Mouse (Mus musculus) midbrain, embryonic 12.5 days (tissue): ENCODE measurements at regions not wholly inside any gene's neighbourhood (a gene's known extent, or its start where the extent isn't known, plus 50 kb on each side); places are given as distances from the start of the nearest gene placed in this dataset.

ENCODE experiments used
- ATAC-seq: fragments of 200-750 bp; cut with Nextera tagmentation; 2 replicates; pipeline ENCODE4 v1.8.0; 2017; ENCODE audit warnings: low read depth, moderate TSS enrichment, moderate library complexity; ENCODE audit not compliant: low FRiP score
- H3K27ac ChIP-seq: fragments of 300-500 bp; sonication (generic); replicated peaks from 2 replicates; pipeline ENCODE4 v1.5.1; 2016; ENCODE audit warnings: mild to moderate bottlenecking
- H3K27me3 ChIP-seq: fragments of 300-500 bp; sonication (generic); 2 replicates; pipeline ENCODE4 v1.6.1; 2016; ENCODE audit warnings: mild to moderate bottlenecking
- H3K36me3 ChIP-seq: fragments of 300-500 bp; sonication (generic); 2 replicates; pipeline ENCODE4 v1.6.1; 2016
- H3K4me1 ChIP-seq: fragments of 300-500 bp; sonication (generic); 2 replicates; pipeline ENCODE4 v1.6.1; 2016
- H3K4me2 ChIP-seq: fragments of 300-500 bp; sonication (generic); replicated peaks from 2 replicates; pipeline ENCODE4 v1.6.1; 2016; ENCODE audit warnings: mild to moderate bottlenecking, moderate library complexity
- H3K4me3 ChIP-seq: fragments of 300-500 bp; sonication (generic); 2 replicates; pipeline ENCODE4 v1.5.1; 2016; ENCODE audit warnings: mild to moderate bottlenecking
- H3K9ac ChIP-seq: fragments of 300-500 bp; sonication (generic); replicated peaks from 2 replicates; pipeline ENCODE4 v1.6.1; 2016; ENCODE audit warnings: mild to moderate bottlenecking, moderate library complexity
- H3K9me3 ChIP-seq: fragments of 300-500 bp; sonication (generic); 2 replicates; pipeline ENCODE4 v1.6.1; 2016; ENCODE audit warnings: mild to moderate bottlenecking
- WGBS: fragments of 180-500 bp; shearing (Covaris S2); methylation state at CpG from one replicate; pipeline ENCODE4 v1.1.7; 2016; 5-methylcytosine and 5-hydroxymethylcytosine counted together

- Histone ChIP-seq H3K9me3 (no peaks in the 10 kb centered on the region), H3K36me3 (no peaks in the 10 kb centered on the region), H3K4me1 (peaks cover 10% of the 10 kb centered on the region), H3K27me3 (peaks cover 24% of the 10 kb centered on the region), H3K4me3 (no peak overlapping the region), H3K9ac (no peak overlapping the region), H3K27ac (no peak overlapping the region), H3K4me2 (no peak overlapping the region)
- 85% methylated on average over 1 of the region's 1 CpGs for WGBS
- ATAC-seq, result no peak
These were observed 77.8 kb upstream of the Sulf2 start for GRCm38 (mm10) chr2:166233246-166233645.

- H3K4me3 ChIP-seq, result no peak overlapping the region
- WGBS, result 64% methylated on average over 3 of the region's 3 CpGs
- no peaks in the 10 kb centered on the region for H3K9me3 ChIP-seq
- H3K27ac ChIP-seq, result no peak overlapping the region
- H3K36me3 ChIP-seq, result no peaks in the 10 kb centered on the region
- peaks cover 4% of the 10 kb centered on the region for H3K4me1 ChIP-seq
- H3K4me2 ChIP-seq, result no peak overlapping the region
- ATAC-seq, result no peak
- no peak overlapping the region for H3K9ac ChIP-seq
- H3K27me3 ChIP-seq, result peaks cover 24% of the 10 kb centered on the region
These were observed 76.9 kb upstream of the Sulf2 start for GRCm38 (mm10) chr2:166232376-166232775.

GRCm38 (mm10) chr2:166230617-166231016 lies 75.2 kb upstream of the Sulf2 start:
- Histone ChIP-seq H3K27me3 (peaks cover 12% of the 10 kb centered on the region), H3K9me3 (no peaks in the 10 kb centered on the region), H3K9ac (no peak overlapping the region), H3K36me3 (no peaks in the 10 kb centered on the region), H3K4me2 (no peak overlapping the region), H3K4me1 (peaks cover 10% of the 10 kb centered on the region), H3K27ac (no peak overlapping the region), H3K4me3 (no peak overlapping the region)
- no peak for ATAC-seq
- WGBS, result 86% methylated on average over 6 of the region's 6 CpGs

- ATAC-seq, result no peak
- Histone ChIP-seq H3K36me3 (no peaks in the 10 kb centered on the region), H3K9me3 (no peaks in the 10 kb centered on the region), H3K4me2 (no peak overlapping the region), H3K27me3 (peaks cover 22% of the 10 kb centered on the region), H3K4me3 (no peak overlapping the region), H3K9ac (no peak overlapping the region), H3K4me1 (peaks cover 10% of the 10 kb centered on the region), H3K27ac (no peak overlapping the region)
- 86% methylated on average over 6 of the region's 6 CpGs for WGBS
These were observed 72.9 kb upstream of the Sulf2 start for GRCm38 (mm10) chr2:166228356-166228755.

GRCm38 (mm10) chr2:166227496-166227895 lies 72.0 kb upstream of the Sulf2 start:
- Histone ChIP-seq H3K4me1 (peaks cover 10% of the 10 kb centered on the region), H3K36me3 (no peaks in the 10 kb centered on the region), H3K9me3 (no peaks in the 10 kb centered on the region), H3K27ac (no peak overlapping the region), H3K4me3 (no peak overlapping the region), H3K4me2 (no peak overlapping the region), H3K9ac (no peak overlapping the region), H3K27me3 (peaks cover 30% of the 10 kb centered on the region)
- ATAC-seq, result no peak
- WGBS, result 57% methylated on average over 5 of the region's 5 CpGs

- no peaks in the 10 kb centered on the region for H3K36me3 ChIP-seq
- WGBS, result 17% methylated on average over 3 of the region's 3 CpGs
- H3K4me1 ChIP-seq, result peaks cover 10% of the 10 kb centered on the region
- no peak overlapping the region for H3K27ac ChIP-seq
- no peak overlapping the region for H3K4me2 ChIP-seq
- H3K9ac ChIP-seq, result no peak overlapping the region
- H3K27me3 ChIP-seq, result peaks cover 34% of the 10 kb centered on the region
- no peak overlapping the region for H3K4me3 ChIP-seq
- no peaks in the 10 kb centered on the region for H3K9me3 ChIP-seq
- no peak for ATAC-seq
These were observed 71.5 kb upstream of the Sulf2 start for GRCm38 (mm10) chr2:166226929-166227328.

- Histone ChIP-seq H3K9ac (no peak overlapping the region), H3K27me3 (peaks cover 34% of the 10 kb centered on the region), H3K4me1 (peaks cover 10% of the 10 kb centered on the region), H3K4me3 (no peak overlapping the region), H3K36me3 (no peaks in the 10 kb centered on the region), H3K4me2 (no peak overlapping the region), H3K27ac (no peak overlapping the region), H3K9me3 (no peaks in the 10 kb centered on the region)
- 88% methylated on average over 2 of the region's 2 CpGs for WGBS
- no peak for ATAC-seq
These were observed 70.9 kb upstream of the Sulf2 start for GRCm38 (mm10) chr2:166226331-166226730.

- ATAC-seq, result no peak
- Histone ChIP-seq H3K4me3 (no peak overlapping the region), H3K9me3 (no peaks in the 10 kb centered on the region), H3K27me3 (peaks cover 42% of the 10 kb centered on the region), H3K9ac (no peak overlapping the region), H3K4me2 (no peak overlapping the region), H3K27ac (no peak overlapping the region), H3K4me1 (peaks cover 10% of the 10 kb centered on the region), H3K36me3 (no peaks in the 10 kb centered on the region)
- WGBS, result 87% methylated on average over 9 of the region's 9 CpGs
These were observed 69.9 kb upstream of the Sulf2 start for GRCm38 (mm10) chr2:166225354-166225753.

GRCm38 (mm10) chr2:166218783-166219182 lies 63.3 kb upstream of the Sulf2 start:
- H3K9me3 ChIP-seq, result no peaks in the 10 kb centered on the region
- H3K4me2 ChIP-seq, result no peak overlapping the region
- no peak overlapping the region for H3K4me3 ChIP-seq
- H3K9ac ChIP-seq, result no peak overlapping the region
- H3K36me3 ChIP-seq, result no peaks in the 10 kb centered on the region
- 74% methylated on average over 9 of the region's 9 CpGs for WGBS
- ATAC-seq, result no peak
- peaks cover 26% of the 10 kb centered on the region for H3K4me1 ChIP-seq
- H3K27me3 ChIP-seq, result peaks cover 79% of the 10 kb centered on the region
- H3K27ac ChIP-seq, result no peak overlapping the region

GRCm38 (mm10) chr2:166216512-166216865 lies 61.0 kb upstream of the Sulf2 start:
- H3K27me3 ChIP-seq, result peaks cover 85% of the 10 kb centered on the region

GRCm38 (mm10) chr2:166215610-166216511 lies 60.4 kb upstream of the Sulf2 start:
- peak overlapping the region; percentile 54 for H3K27ac ChIP-seq

More at GRCm38 (mm10) chr2:166216512-166216865, 61.0 kb upstream of the Sulf2 start:
- Histone ChIP-seq H3K4me3 (no peak overlapping the region), H3K36me3 (no peaks in the 10 kb centered on the region), H3K9ac (no peak overlapping the region), H3K9me3 (no peaks in the 10 kb centered on the region), H3K4me1 (peaks cover 26% of the 10 kb centered on the region), H3K4me2 (no peak overlapping the region), H3K27ac (no peak overlapping the region)
- no peak for ATAC-seq
- WGBS, result 66% methylated on average over 11 of the region's 11 CpGs

GRCm38 (mm10) chr2:166215191-166215590 lies 59.7 kb upstream of the Sulf2 start:
- Histone ChIP-seq H3K27me3 (peaks cover 81% of the 10 kb centered on the region), H3K4me3 (no peak overlapping the region), H3K9ac (no peak overlapping the region), H3K27ac (peak overlapping the region; percentile 54), H3K4me1 (peaks cover 26% of the 10 kb centered on the region), H3K36me3 (no peaks in the 10 kb centered on the region), H3K4me2 (peak overlapping the region; percentile 11; the same call in 1 of the 2 replicates), H3K9me3 (no peaks in the 10 kb centered on the region)
- WGBS, result 28% methylated on average over 7 of the region's 7 CpGs
- peak; percentile 21 for ATAC-seq

More at GRCm38 (mm10) chr2:166215610-166216511, 60.4 kb upstream of the Sulf2 start:
- Histone ChIP-seq H3K4me2 (peak overlapping the region; percentile 11; the same call in 1 of the 2 replicates), H3K4me1 (peaks cover 26% of the 10 kb centered on the region), H3K9ac (no peak overlapping the region), H3K9me3 (no peaks in the 10 kb centered on the region), H3K4me3 (no peak overlapping the region), H3K27me3 (peaks cover 85% of the 10 kb centered on the region), H3K36me3 (no peaks in the 10 kb centered on the region)
- 38% methylated on average over 18 of the region's 18 CpGs for WGBS
- ATAC-seq, result peak; percentile 80
